Mouse (Mus musculus) adrenal gland, postnatal 36 days (tissue): Measurements from ENCODE around the gene Ninl. TPM values are rescaled to one million over a fixed set of nuclear protein-coding genes. Genes with fewer than 3 reads are reported as not detected.

ENCODE experiments used
- DNase-seq, 2 experiments: peaks; one replicate each; pipeline ENCODE4 v3.0.0; 2021; ENCODE audit warnings: mixed read lengths in 1 of 2
- total RNA-seq, 2 experiments: library from RNA; stranded (reverse); gene quantifications; 2 replicates each; pipeline ENCODE4 v1.2.3; 2021

Gene Ninl
- total RNA-seq, 2 experiments from 2014 or later = 15.4 to 24.7 TPM

GRCm38 (mm10) chr2:150999021-150999420, 40.2 kb downstream of the Ninl start:
- DNase-seq = no peak

DNA sequence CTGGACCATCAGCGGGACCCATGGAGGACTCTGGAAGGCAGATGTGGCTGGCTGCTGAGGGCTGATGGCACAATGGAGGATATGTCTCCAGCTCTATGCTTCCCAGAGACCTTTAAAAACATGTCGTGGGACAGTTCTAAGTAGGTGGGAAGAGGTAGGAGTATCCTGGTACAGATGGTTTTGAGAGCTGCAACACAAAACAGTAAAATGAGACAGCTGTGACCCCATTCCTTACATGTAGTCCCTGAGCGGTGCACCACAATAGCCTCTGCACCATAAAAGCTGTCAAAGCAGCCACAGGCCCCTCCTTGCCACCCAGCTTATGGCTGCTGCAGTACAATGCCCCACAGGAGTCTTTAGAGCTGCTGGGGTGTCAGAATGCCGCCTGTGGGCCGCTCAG, 41.6 kb downstream of the Ninl start:
- no peak for DNase-seq

- DNase-seq = no peak
These were observed 43.9 kb downstream of the Ninl start for GRCm38 (mm10) chr2:150995324-150995723.

DNA sequence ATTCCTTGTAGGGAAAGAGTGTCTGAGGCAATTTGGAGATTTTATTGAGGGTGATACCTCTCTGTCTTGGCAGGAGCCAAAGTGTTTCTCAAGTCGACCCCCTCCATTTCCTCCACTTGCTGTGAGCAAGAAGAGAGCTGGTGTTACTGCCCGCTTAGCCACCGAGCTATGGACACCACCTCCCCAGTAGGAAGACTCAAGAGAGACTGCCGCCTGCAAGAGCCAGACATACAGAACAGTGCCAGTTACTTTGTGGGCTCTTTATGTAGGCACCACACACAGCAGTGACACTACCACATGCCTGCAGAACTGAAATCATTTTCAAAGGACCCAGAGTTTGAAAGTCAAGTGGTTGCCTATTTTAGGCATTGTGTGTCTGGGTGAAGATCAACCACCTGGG, 48.1 kb downstream of the Ninl start:
- DNase-seq = no peak

DNA sequence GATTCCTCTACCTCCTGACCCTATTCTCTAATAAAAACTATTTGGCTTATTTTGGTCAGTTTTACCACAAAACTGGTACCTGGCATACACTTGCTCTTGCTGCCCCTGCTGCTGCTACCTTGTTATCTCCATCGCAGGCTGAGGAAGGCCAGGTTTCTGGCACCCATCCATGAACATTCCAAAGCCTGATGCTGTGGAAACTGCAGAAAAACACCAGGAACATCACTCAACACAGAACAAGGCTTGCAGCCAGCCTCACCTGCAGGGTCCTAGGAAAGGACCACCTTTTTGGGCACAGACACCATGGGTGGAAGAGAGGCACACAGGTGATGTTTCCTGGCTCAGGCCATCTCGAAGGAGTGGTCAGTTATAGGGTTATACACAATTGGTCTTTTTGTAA, 48.7 kb downstream of the Ninl start:
- DNase-seq = peak; percentile 30 to 38

DNA sequence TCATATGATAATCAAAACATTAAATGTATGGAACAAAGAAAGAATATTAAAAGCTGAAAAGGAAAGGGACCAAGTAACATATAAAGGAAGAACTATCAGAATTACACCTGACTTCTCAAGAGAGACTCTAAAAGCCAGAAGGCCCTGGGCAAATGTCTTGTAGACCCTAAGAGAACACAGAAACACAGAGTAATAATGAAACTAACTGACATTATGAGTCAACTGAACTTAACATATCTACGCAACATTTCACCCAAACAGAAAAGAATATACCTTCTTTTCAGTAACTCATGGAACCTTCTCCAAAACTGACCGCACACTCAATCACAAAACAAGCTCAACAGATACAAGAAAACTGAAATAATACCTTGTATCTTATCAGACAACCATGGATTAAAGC, 53.8 kb downstream of the Ninl start:
- DNase-seq = no peak

DNA sequence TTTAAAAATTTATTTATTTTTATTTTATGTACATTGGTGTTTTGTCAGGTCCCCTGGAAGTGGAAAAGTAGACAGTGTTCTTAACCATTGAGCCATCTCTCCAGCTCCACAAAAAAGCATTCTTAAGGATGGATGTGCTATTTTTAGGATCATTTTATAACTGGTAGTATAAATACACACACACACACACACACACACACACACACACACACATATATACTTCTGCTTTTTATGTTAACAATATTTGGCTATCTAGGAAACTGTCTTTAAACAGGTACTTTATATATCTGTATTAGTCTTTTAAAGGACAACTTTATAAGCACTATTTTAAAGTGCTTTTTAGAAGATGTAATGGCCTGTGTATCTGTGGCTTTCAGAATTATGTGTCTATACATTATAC, 57.1 kb downstream of the Ninl start:
- DNase-seq = no peak

GRCm38 (mm10) chr2:150981524-150981923, 57.7 kb downstream of the Ninl start:
- no peak for DNase-seq

GRCm38 (mm10) chr2:150979861-150980620, 59.1 kb downstream of the Ninl start:
- no peak for DNase-seq

- no peak for DNase-seq
These were observed 60.4 kb downstream of the Ninl start for GRCm38 (mm10) chr2:150978791-150979190.

- no peak for DNase-seq
These were observed 61.5 kb downstream of the Ninl start for GRCm38 (mm10) chr2:150977676-150978075.

DNA sequence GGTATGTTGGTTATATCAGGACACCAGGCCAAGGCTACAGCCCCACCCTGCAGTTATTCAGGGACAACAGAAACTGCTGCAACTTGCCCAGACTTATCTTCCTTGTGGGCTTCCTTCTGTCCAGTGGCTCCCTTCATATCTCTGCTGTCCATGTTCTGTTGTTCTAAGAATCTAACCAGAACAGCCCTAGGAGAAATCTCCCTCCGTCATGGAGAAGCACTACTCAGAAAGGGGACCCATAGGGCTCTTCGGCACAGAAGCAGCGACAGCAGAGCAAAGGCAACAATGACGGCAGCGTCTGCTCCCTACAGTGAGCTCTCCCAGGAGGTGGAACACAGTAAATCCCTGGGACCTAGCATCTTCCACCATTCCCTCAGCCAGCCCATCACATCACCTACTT, 62.3 kb downstream of the Ninl start:
- no peak for DNase-seq

- no peak for DNase-seq
These were observed 65.6 kb downstream of the Ninl start for GRCm38 (mm10) chr2:150973401-150974115.

GRCm38 (mm10) chr2:150972681-150973080, 66.5 kb downstream of the Ninl start:
- DNase-seq = no peak

GRCm38 (mm10) chr2:150971856-150972255, 67.3 kb downstream of the Ninl start:
- no peak for DNase-seq

- no peak for DNase-seq
These were observed 70.0 kb downstream of the Ninl start for GRCm38 (mm10) chr2:150969231-150969630.

- no peak for DNase-seq
These were observed 71.7 kb downstream of the Ninl start for GRCm38 (mm10) chr2:150967491-150967890.

DNA sequence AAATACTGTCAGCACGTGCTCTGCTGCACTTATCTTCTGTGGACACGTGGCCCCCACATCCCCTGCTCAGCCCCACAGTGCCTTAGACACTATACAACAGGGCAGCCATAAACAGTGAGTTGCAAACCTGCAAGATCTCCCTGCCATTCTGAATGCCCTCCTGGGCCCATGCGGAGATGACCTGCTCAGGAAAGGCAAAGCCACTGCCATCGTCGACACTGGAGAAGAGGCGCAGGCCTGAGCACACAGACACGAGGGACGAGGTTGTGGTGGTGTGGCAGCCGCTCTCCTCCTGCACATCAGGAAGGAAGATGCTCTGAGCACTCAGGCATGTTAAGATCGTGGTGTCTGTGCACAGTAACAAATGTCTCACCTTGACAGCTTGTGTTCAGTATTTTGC, 73.2 kb downstream of the Ninl start:
- no peak for DNase-seq

- DNase-seq = no peak
These were observed 74.5 kb downstream of the Ninl start for GRCm38 (mm10) chr2:150964641-150965040.

DNA sequence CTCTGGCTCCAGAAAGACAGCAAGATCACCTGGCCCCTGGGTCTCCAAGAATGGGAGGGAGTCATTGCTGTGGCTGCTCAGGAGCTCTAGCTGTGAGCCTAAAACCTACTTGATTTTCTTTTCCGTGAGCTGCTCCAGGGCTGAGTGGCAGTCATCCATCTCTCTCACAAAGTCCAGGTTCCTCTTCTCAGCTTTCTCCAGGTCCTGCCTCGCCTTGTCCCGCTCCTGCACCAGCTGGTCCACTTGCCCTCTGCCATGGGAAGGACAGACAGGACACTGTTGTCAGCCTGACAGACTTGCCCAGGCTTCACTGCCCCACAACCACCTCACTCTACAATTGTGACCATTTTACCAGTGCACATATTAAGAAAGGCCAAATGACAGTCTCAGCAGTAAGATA, 75.9 kb downstream of the Ninl start:
- DNase-seq = no peak

- peak; percentile 28 to 35 for DNase-seq
These were observed 79.7 kb downstream of the Ninl start for GRCm38 (mm10) chr2:150959521-150959920.

DNA sequence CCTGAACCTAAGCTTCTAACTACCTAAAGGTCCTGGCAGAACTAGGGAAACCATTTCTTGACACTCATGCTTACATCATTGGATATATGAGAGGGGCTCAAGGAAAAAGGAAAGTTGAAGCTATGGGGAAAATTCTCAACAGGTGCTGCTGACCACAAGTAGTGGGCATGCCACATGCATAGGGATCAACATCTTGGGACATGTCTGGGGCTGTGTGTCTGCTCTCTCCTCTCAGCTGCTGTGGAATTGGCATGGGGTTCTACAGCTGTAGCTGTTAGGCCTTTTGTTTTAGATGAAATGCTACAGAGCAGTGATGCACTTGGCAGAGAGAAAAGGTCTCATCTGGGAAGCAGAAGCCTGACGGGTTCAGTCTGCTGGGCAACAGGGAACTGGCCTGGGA, 83.3 kb downstream of the Ninl start:
- DNase-seq = no peak

GRCm38 (mm10) chr2:150951201-150951600, 88.0 kb downstream of the Ninl start:
- no peak for DNase-seq

GRCm38 (mm10) chr2:150950056-150950455, 89.1 kb downstream of the Ninl start:
- DNase-seq = no peak
